Mouse (Mus musculus) natural killer cell, adult 2 months (primary cell): Measurements from ENCODE around the gene Myo1d.
A peak's percentile ranks its signal among the peaks of the same experiment; 100 is the strongest.

Source experiments
- DNase-seq, 2 experiments: peaks; one replicate each; pipeline ENCODE4 v3.0.0; 2022; ENCODE audit warnings: low spot score in 2 of 2

The Myo1d gene

GRCm38 (mm10) chr11:80550264-80550663 lies 229.6 kb downstream of the Myo1d start:
- no peak for DNase-seq

GRCm38 (mm10) chr11:80549854-80550253 lies 230.0 kb downstream of the Myo1d start:
- DNase-seq, result no peak

GRCm38 (mm10) chr11:80546233-80546632 lies 233.6 kb downstream of the Myo1d start:
- no peak for DNase-seq

- no peak for DNase-seq
Measured at GRCm38 (mm10) chr11:80539056-80539455, 240.8 kb downstream of the Myo1d start.

GRCm38 (mm10) chr11:80532966-80533365 lies 246.9 kb downstream of the Myo1d start:
- DNase-seq, result no peak

- no peak for DNase-seq
Measured at GRCm38 (mm10) chr11:80529149-80529548, 250.7 kb downstream of the Myo1d start.

GRCm38 (mm10) chr11:80527697-80528096 lies 252.1 kb downstream of the Myo1d start:
- DNase-seq, result peak in 1 of 2 experiments; percentile 53

- no peak for DNase-seq
Measured at GRCm38 (mm10) chr11:80524213-80524612, 255.6 kb downstream of the Myo1d start.

GRCm38 (mm10) chr11:80523410-80523809 lies 256.4 kb downstream of the Myo1d start:
- no peak for DNase-seq

GRCm38 (mm10) chr11:80522852-80523251 lies 257.0 kb downstream of the Myo1d start:
- DNase-seq, result no peak

GRCm38 (mm10) chr11:80521148-80521547 lies 258.7 kb downstream of the Myo1d start:
- no peak for DNase-seq

- no peak for DNase-seq
Measured at GRCm38 (mm10) chr11:80518421-80519367, 261.1 kb downstream of the Myo1d start.

GRCm38 (mm10) chr11:80515895-80516294 lies 263.9 kb downstream of the Myo1d start:
- DNase-seq, result no peak

- no peak for DNase-seq
Measured at GRCm38 (mm10) chr11:80515346-80515745, 264.5 kb downstream of the Myo1d start.

GRCm38 (mm10) chr11:80513796-80514195 lies 266.0 kb downstream of the Myo1d start:
- DNase-seq, result no peak

- no peak for DNase-seq
Measured at GRCm38 (mm10) chr11:80512313-80513056, 267.3 kb downstream of the Myo1d start.

GRCm38 (mm10) chr11:80510124-80510523 lies 269.7 kb downstream of the Myo1d start:
- no peak for DNase-seq

- no peak for DNase-seq
Measured at GRCm38 (mm10) chr11:80509176-80509506, 270.7 kb downstream of the Myo1d start.

- peak; percentile 69 to 82 for DNase-seq
Measured at GRCm38 (mm10) chr11:80508361-80509175, 271.3 kb downstream of the Myo1d start.

GRCm38 (mm10) chr11:80507791-80508190 lies 272.0 kb downstream of the Myo1d start:
- peak; percentile 45 to 47 for DNase-seq

- no peak for DNase-seq
Measured at GRCm38 (mm10) chr11:80506483-80506882, 273.3 kb downstream of the Myo1d start.

- DNase-seq, result no peak
Measured at GRCm38 (mm10) chr11:80505581-80505980, 274.2 kb downstream of the Myo1d start.
